Mouse (Mus musculus) kidney, embryonic 14.5 days (tissue): ENCODE data around the gene Hnrnpll. TPM values are rescaled to one million over a fixed set of nuclear protein-coding genes. Genes with fewer than 3 reads are reported as not detected.

Experiments used
- ATAC-seq: fragments of 200-750 bp; cut with Nextera tagmentation; 2 replicates; pipeline ENCODE4 v1.8.0; 2017; ENCODE audit warnings: moderate number of reproducible peaks, mild to moderate bottlenecking, moderate TSS enrichment, moderate library complexity; ENCODE audit not compliant: low FRiP score, low TSS enrichment
- H3K27ac ChIP-seq: fragments of 300-500 bp; sonication (generic); 2 replicates; pipeline ENCODE4 v1.5.1; 2014; ENCODE audit warnings: low read depth, mild to moderate bottlenecking, low read length, moderate library complexity, mixed read lengths
- H3K27me3 ChIP-seq: fragments of 300-500 bp; sonication (generic); 2 replicates; pipeline ENCODE4 v1.6.1; 2014; ENCODE audit warnings: mild to moderate bottlenecking, low read length; ENCODE audit not compliant: control insufficient read depth, insufficient read depth
- H3K36me3 ChIP-seq: fragments of 300-500 bp; sonication (generic); 2 replicates; pipeline ENCODE4 v1.6.1; 2014; ENCODE audit warnings: low read length, mixed read lengths; ENCODE audit not compliant: control insufficient read depth, insufficient read depth
- H3K4me1 ChIP-seq: fragments of 300-500 bp; sonication (generic); 2 replicates; pipeline ENCODE4 v1.6.1; 2014; ENCODE audit warnings: low read length, mixed read lengths; ENCODE audit not compliant: control insufficient read depth, insufficient read depth
- H3K4me2 ChIP-seq: fragments of 300-500 bp; sonication (generic); replicated peaks from 2 replicates; pipeline ENCODE4 v1.6.1; 2014; ENCODE audit warnings: low read depth, mild to moderate bottlenecking, low read length
- H3K4me3 ChIP-seq: fragments of 300-500 bp; sonication (generic); 2 replicates; pipeline ENCODE4 v1.5.1; 2014; ENCODE audit warnings: mild to moderate bottlenecking, low read length
- H3K9ac ChIP-seq: fragments of 300-500 bp; sonication (generic); 2 replicates; pipeline ENCODE4 v1.6.1; 2014; ENCODE audit warnings: low read depth, mild to moderate bottlenecking, low read length, moderate library complexity
- H3K9me3 ChIP-seq: fragments of 300-500 bp; sonication (generic); 2 replicates; pipeline ENCODE4 v1.6.1; 2016; ENCODE audit warnings: low read length; ENCODE audit not compliant: control insufficient read depth
- WGBS: fragments of 180-500 bp; shearing (Covaris S2); extraction: QIAGEN DNeasy Blood & Tissue Kit; methylation state at CpG from one replicate; pipeline ENCODE4 v1.1.7; 2014; 5-methylcytosine and 5-hydroxymethylcytosine counted together
- polyA plus RNA-seq: library from polyadenylated mRNA; unstranded; fragments of >200 nt; fragmentation: Nextera tagmentation; extraction: Ambion mirVana; gene quantifications from 2 replicates; pipeline ENCODE4 v1.2.1, GENCODE M21; 2014

Hnrnpll gene
- polyA plus RNA-seq, result 75.2 and 90.1 TPM in 2 replicates

- under 1% methylated on average over 84 of the region's 97 CpGs for WGBS
- Histone ChIP-seq H3K4me1 (peaks cover 14% of the 10 kb centered on the region), H3K9ac (peak within 1 kb of the TSS; percentile 99), H3K36me3 (no peaks in the 10 kb centered on the region; the same call in 1 of the 2 replicates), H3K27me3 (no peaks in the 10 kb centered on the region), H3K27ac (peak within 1 kb of the TSS; percentile 99), H3K4me2 (peak within 1 kb of the TSS; percentile 62), H3K4me3 (peak within 1 kb of the TSS; percentile 90), H3K9me3 (no peaks in the 10 kb centered on the region)
- ATAC-seq, result peak; percentile 99
Observed at GRCm38 (mm10) chr17:80061783-80062619, at the start of gene Hnrnpll. Gene Hnrnpll (minus strand): TSS chr17:80062334.

- Histone ChIP-seq H3K36me3 (no peaks in the 10 kb centered on the region), H3K4me3 (no peak overlapping the region), H3K9ac (no peak overlapping the region), H3K9me3 (no peaks in the 10 kb centered on the region), H3K4me2 (no peak overlapping the region), H3K27me3 (no peaks in the 10 kb centered on the region), H3K4me1 (no peaks in the 10 kb centered on the region), H3K27ac (no peak overlapping the region)
- ATAC-seq, result no peak
- WGBS, result 82% methylated on average over 10 of the region's 10 CpGs
Observed at GRCm38 (mm10) chr17:80105348-80105978, 43.3 kb upstream of the Hnrnpll start.

GRCm38 (mm10) chr17:80099823-80100222 is 37.7 kb upstream of the Hnrnpll start:
- ATAC-seq, result no peak

GRCm38 (mm10) chr17:80097221-80097620 is 35.1 kb upstream of the Hnrnpll start:
- Histone ChIP-seq H3K9me3 (no peaks in the 10 kb centered on the region), H3K36me3 (no peaks in the 10 kb centered on the region), H3K27me3 (peaks cover 3% of the 10 kb centered on the region; the same call in 1 of the 2 replicates), H3K4me3 (no peak overlapping the region), H3K4me2 (no peak overlapping the region), H3K27ac (no peak overlapping the region), H3K4me1 (no peaks in the 10 kb centered on the region; the same call in 1 of the 2 replicates), H3K9ac (no peak overlapping the region)
- 22% methylated on average over 2 of the region's 2 CpGs for WGBS
- no peak for ATAC-seq

More at GRCm38 (mm10) chr17:80099823-80100222, 37.7 kb upstream of the Hnrnpll start:
- Histone ChIP-seq H3K36me3 (no peaks in the 10 kb centered on the region), H3K4me1 (no peaks in the 10 kb centered on the region; the same call in 1 of the 2 replicates), H3K9me3 (no peaks in the 10 kb centered on the region), H3K9ac (no peak overlapping the region), H3K4me3 (no peak overlapping the region), H3K27me3 (no peaks in the 10 kb centered on the region), H3K4me2 (no peak overlapping the region), H3K27ac (no peak overlapping the region)
- WGBS, result 81% methylated on average over 6 of the region's 6 CpGs

GRCm38 (mm10) chr17:80096720-80097114 is 34.6 kb upstream of the Hnrnpll start:
- Histone ChIP-seq H3K9me3 (no peaks in the 10 kb centered on the region), H3K27ac (no peak overlapping the region; the same call in 1 of the 2 replicates), H3K4me3 (no peak overlapping the region), H3K4me2 (no peak overlapping the region), H3K9ac (no peak overlapping the region), H3K36me3 (no peaks in the 10 kb centered on the region), H3K27me3 (peaks cover 3% of the 10 kb centered on the region; the same call in 1 of the 2 replicates), H3K4me1 (no peaks in the 10 kb centered on the region; the same call in 1 of the 2 replicates)
- ATAC-seq, result no peak
- 76% methylated on average over 8 of the region's 8 CpGs for WGBS

- WGBS, result 6% methylated on average over 20 of the region's 20 CpGs
- H3K4me3 ChIP-seq, result peak overlapping the region; percentile 18; the same call in 1 of the 2 replicates
- H3K4me2 ChIP-seq, result peak overlapping the region; percentile 37
- peaks cover 3% of the 10 kb centered on the region; the same call in 1 of the 2 replicates for H3K27me3 ChIP-seq
- H3K9me3 ChIP-seq, result no peaks in the 10 kb centered on the region
- H3K9ac ChIP-seq, result no peak overlapping the region
- no peaks in the 10 kb centered on the region; the same call in 1 of the 2 replicates for H3K4me1 ChIP-seq
- peak; percentile 92 for ATAC-seq
- no peaks in the 10 kb centered on the region for H3K36me3 ChIP-seq
- peak overlapping the region; percentile 7; the same call in 1 of the 2 replicates for H3K27ac ChIP-seq
Observed at GRCm38 (mm10) chr17:80096043-80096719, 34.0 kb upstream of the Hnrnpll start.

- H3K9ac ChIP-seq, result no peak overlapping the region
- H3K9me3 ChIP-seq, result no peaks in the 10 kb centered on the region
- no peaks in the 10 kb centered on the region for H3K36me3 ChIP-seq
- H3K27ac ChIP-seq, result no peak overlapping the region
- H3K4me2 ChIP-seq, result peak overlapping the region; percentile 37
- no peak for ATAC-seq
- H3K4me3 ChIP-seq, result no peak overlapping the region
- H3K4me1 ChIP-seq, result no peaks in the 10 kb centered on the region; the same call in 1 of the 2 replicates
- peaks cover 3% of the 10 kb centered on the region; the same call in 1 of the 2 replicates for H3K27me3 ChIP-seq
- 87% methylated on average over 9 of the region's 9 CpGs for WGBS
Observed at GRCm38 (mm10) chr17:80095254-80095899, 33.2 kb upstream of the Hnrnpll start.

- WGBS, result 59% methylated on average over 6 of the region's 6 CpGs
- peaks cover 3% of the 10 kb centered on the region; the same call in 1 of the 2 replicates for H3K27me3 ChIP-seq
- H3K4me2 ChIP-seq, result no peak overlapping the region
- no peak overlapping the region for H3K9ac ChIP-seq
- no peaks in the 10 kb centered on the region for H3K9me3 ChIP-seq
- no peaks in the 10 kb centered on the region for H3K36me3 ChIP-seq
- H3K4me3 ChIP-seq, result no peak overlapping the region
- no peak overlapping the region for H3K27ac ChIP-seq
- no peaks in the 10 kb centered on the region; the same call in 1 of the 2 replicates for H3K4me1 ChIP-seq
- no peak for ATAC-seq
Observed at GRCm38 (mm10) chr17:80091879-80092549, 29.9 kb upstream of the Hnrnpll start.
